Mouse (Mus musculus) cerebral cortex, adult 2 months (tissue): Measurements from ENCODE around the gene Phactr1.

Source experiments
- WGBS: fragments of 180-500 bp; shearing (Covaris S2); methylation state at CpG from one replicate; pipeline ENCODE4 v1.1.7; 2018; 5-methylcytosine and 5-hydroxymethylcytosine counted together

The Phactr1 gene

GRCm38 (mm10) chr13:42927778-42928177 lies 247.4 kb downstream of the Phactr1 start:
- 62% methylated on average over 11 of the region's 11 CpGs for WGBS

- 28% methylated on average over 10 of the region's 10 CpGs for WGBS
Measured at GRCm38 (mm10) chr13:42929529-42930235, 249.3 kb downstream of the Phactr1 start.

GRCm38 (mm10) chr13:42932046-42932445 lies 251.6 kb downstream of the Phactr1 start:
- WGBS = 91% methylated on average over 5 of the region's 5 CpGs

- 33% methylated on average over 16 of the region's 16 CpGs for WGBS
Measured at GRCm38 (mm10) chr13:42934538-42935126, 254.2 kb downstream of the Phactr1 start.

- 53% methylated on average over 3 of the region's 3 CpGs for WGBS
Measured at GRCm38 (mm10) chr13:42937871-42938270, 257.4 kb downstream of the Phactr1 start.

- WGBS = 92% methylated on average over 1 of the region's 1 CpGs
Measured at GRCm38 (mm10) chr13:42938346-42938745, 257.9 kb downstream of the Phactr1 start.

- 39% methylated on average over 3 of the region's 3 CpGs for WGBS
Measured at GRCm38 (mm10) chr13:42940271-42940670, 259.8 kb downstream of the Phactr1 start.

- 55% methylated on average over 3 of the region's 3 CpGs for WGBS
Measured at GRCm38 (mm10) chr13:42944106-42944505, 263.7 kb downstream of the Phactr1 start.

- WGBS = 73% methylated on average over 4 of the region's 4 CpGs
Measured at GRCm38 (mm10) chr13:42945201-42945600, 264.8 kb downstream of the Phactr1 start.

GRCm38 (mm10) chr13:42948717-42949265 lies 268.4 kb downstream of the Phactr1 start:
- 74% methylated on average over 10 of the region's 10 CpGs for WGBS

GRCm38 (mm10) chr13:42949336-42949735 lies 268.9 kb downstream of the Phactr1 start:
- WGBS = 62% methylated on average over 5 of the region's 5 CpGs

GRCm38 (mm10) chr13:42950056-42950455 lies 269.6 kb downstream of the Phactr1 start:
- 94% methylated on average over 3 of the region's 3 CpGs for WGBS

- WGBS = 45% methylated on average over 15 of the region's 15 CpGs
Measured at GRCm38 (mm10) chr13:42952037-42952721, 271.8 kb downstream of the Phactr1 start.

GRCm38 (mm10) chr13:42953071-42953470 lies 272.6 kb downstream of the Phactr1 start:
- 91% methylated on average over 6 of the region's 6 CpGs for WGBS

- 53% methylated on average over 5 of the region's 5 CpGs for WGBS
Measured at GRCm38 (mm10) chr13:42954116-42954515, 273.7 kb downstream of the Phactr1 start.

- WGBS = 60% methylated on average over 10 of the region's 10 CpGs
Measured at GRCm38 (mm10) chr13:42956327-42956726, 275.9 kb downstream of the Phactr1 start.

GRCm38 (mm10) chr13:42957856-42958255 lies 277.4 kb downstream of the Phactr1 start:
- WGBS = 39% methylated on average over 7 of the region's 7 CpGs

GRCm38 (mm10) chr13:42958867-42959266 lies 278.4 kb downstream of the Phactr1 start:
- WGBS = 96% methylated on average over 2 of the region's 2 CpGs

- WGBS = 56% methylated on average over 4 of the region's 4 CpGs
Measured at GRCm38 (mm10) chr13:42961561-42961960, 281.1 kb downstream of the Phactr1 start.

GRCm38 (mm10) chr13:42968537-42968936 lies 288.1 kb downstream of the Phactr1 start:
- 19% methylated on average over 4 of the region's 4 CpGs for WGBS

- 52% methylated on average over 3 of the region's 3 CpGs for WGBS
Measured at GRCm38 (mm10) chr13:42973561-42973960, 293.1 kb downstream of the Phactr1 start.

GRCm38 (mm10) chr13:42973961-42974360 lies 293.5 kb downstream of the Phactr1 start:
- WGBS = 54% methylated on average over 2 of the region's 2 CpGs
